Mouse (Mus musculus) heart, embryonic 15.5 days (tissue): ENCODE results near the gene Arhgap10. TPM values are rescaled to one million over a fixed set of nuclear protein-coding genes. Genes with fewer than 3 reads are reported as not detected.

Experiments used
- ATAC-seq: fragments of 200-750 bp; cut with Nextera tagmentation; replicated peaks from 2 replicates; pipeline ENCODE4 v1.8.0; 2017; ENCODE audit warnings: low read depth, moderate TSS enrichment; ENCODE audit not compliant: insufficient number of reproducible peaks, insufficient read depth, low FRiP score
- H3K27ac ChIP-seq: fragments of 300-500 bp; sonication (generic); 2 replicates; pipeline ENCODE4 v1.5.1; 2015; ENCODE audit warnings: mild to moderate bottlenecking, inconsistent platforms
- H3K27me3 ChIP-seq: fragments of 300-500 bp; sonication (generic); 2 replicates; pipeline ENCODE4 v1.6.1; 2015; ENCODE audit warnings: inconsistent platforms
- H3K36me3 ChIP-seq: fragments of 300-500 bp; sonication (generic); 2 replicates; pipeline ENCODE4 v1.6.1; 2015; ENCODE audit warnings: mild to moderate bottlenecking, inconsistent platforms
- H3K4me1 ChIP-seq: fragments of 300-500 bp; sonication (generic); replicated peaks from 2 replicates; pipeline ENCODE4 v1.6.1; 2015; ENCODE audit warnings: inconsistent platforms
- H3K4me2 ChIP-seq: fragments of 300-500 bp; sonication (generic); 2 replicates; pipeline ENCODE4 v1.6.1; 2015; ENCODE audit warnings: inconsistent platforms, mild to moderate bottlenecking, moderate library complexity
- H3K4me3 ChIP-seq: fragments of 300-500 bp; sonication (generic); 2 replicates; pipeline ENCODE4 v1.5.1; 2015; ENCODE audit warnings: mild to moderate bottlenecking, inconsistent platforms
- H3K9ac ChIP-seq: fragments of 300-500 bp; sonication (generic); 2 replicates; pipeline ENCODE4 v1.6.1; 2015; ENCODE audit warnings: mild to moderate bottlenecking, inconsistent platforms
- H3K9me3 ChIP-seq: fragments of 300-500 bp; sonication (generic); replicated peaks from 2 replicates; pipeline ENCODE4 v1.6.1; 2016; ENCODE audit warnings: inconsistent platforms
- WGBS: fragments of 180-500 bp; shearing (Covaris S2); methylation state at CpG from one replicate; pipeline ENCODE4 v1.1.7; 2015; ENCODE audit warnings: mixed read lengths; 5-methylcytosine and 5-hydroxymethylcytosine counted together
- polyA plus RNA-seq: library from polyadenylated mRNA; unstranded; fragments of >200 nt; fragmentation: Nextera tagmentation; extraction: Ambion mirVana; gene quantifications from 2 replicates; pipeline ENCODE4 v1.2.1, GENCODE M21; 2015

The Arhgap10 gene
- polyA plus RNA-seq, 1 experiment from 2014 or later, result 29.3 TPM

DNA sequence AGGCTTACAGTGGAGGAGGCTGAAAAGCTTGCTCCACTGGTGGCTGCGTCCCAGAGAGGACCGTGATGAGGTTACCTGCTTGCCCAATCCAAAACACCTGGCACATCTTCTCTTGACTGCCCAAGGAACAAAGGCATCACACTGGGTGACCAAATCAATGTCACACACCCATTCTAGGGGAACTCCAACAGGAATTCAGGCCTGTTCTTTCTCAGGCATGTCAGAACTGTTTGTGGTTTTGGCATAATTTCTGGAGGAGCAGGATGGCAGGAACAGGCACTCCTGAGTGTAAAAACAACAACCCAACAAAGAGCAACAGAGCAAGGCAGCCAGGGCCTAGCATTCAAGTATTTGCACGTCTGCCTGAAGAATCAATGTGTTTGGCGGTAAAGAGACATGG lies 59.2 kb downstream of the Arhgap10 start:
- ATAC-seq, result no peak
- Histone ChIP-seq H3K9ac (no peak overlapping the region), H3K27ac (no peak overlapping the region), H3K27me3 (no peaks in the 10 kb centered on the region), H3K4me1 (peaks cover 10% of the 10 kb centered on the region), H3K9me3 (no peaks in the 10 kb centered on the region), H3K4me3 (no peak overlapping the region), H3K36me3 (no peaks in the 10 kb centered on the region), H3K4me2 (no peak overlapping the region)
- 91% methylated on average over 4 of the region's 4 CpGs for WGBS

GRCm38 (mm10) chr8:77456263-77456662 lies 61.5 kb downstream of the Arhgap10 start:
- 92% methylated on average over 6 of the region's 6 CpGs for WGBS
- no peak overlapping the region for H3K9ac ChIP-seq
- no peak for ATAC-seq
- peaks cover 10% of the 10 kb centered on the region for H3K4me1 ChIP-seq
- no peaks in the 10 kb centered on the region for H3K9me3 ChIP-seq
- H3K4me3 ChIP-seq, result no peak overlapping the region
- no peaks in the 10 kb centered on the region for H3K36me3 ChIP-seq
- H3K27ac ChIP-seq, result peak overlapping the region; percentile 9; the same call in 1 of the 2 replicates
- H3K4me2 ChIP-seq, result no peak overlapping the region
- no peaks in the 10 kb centered on the region for H3K27me3 ChIP-seq

GRCm38 (mm10) chr8:77453836-77454235 lies 63.9 kb downstream of the Arhgap10 start:
- Histone ChIP-seq H3K4me3 (no peak overlapping the region), H3K27me3 (no peaks in the 10 kb centered on the region), H3K4me2 (no peak overlapping the region), H3K36me3 (peaks cover 17% of the 10 kb centered on the region), H3K27ac (no peak overlapping the region), H3K9ac (no peak overlapping the region), H3K9me3 (0 out of 2 replicates have a peak, but pooled peaks cover 6% of the 10 kb centered on the region), H3K4me1 (0 out of 2 replicates have a peak, but pooled peaks cover 4% of the 10 kb centered on the region)
- ATAC-seq, result no peak
- 82% methylated on average over 9 of the region's 9 CpGs for WGBS

DNA sequence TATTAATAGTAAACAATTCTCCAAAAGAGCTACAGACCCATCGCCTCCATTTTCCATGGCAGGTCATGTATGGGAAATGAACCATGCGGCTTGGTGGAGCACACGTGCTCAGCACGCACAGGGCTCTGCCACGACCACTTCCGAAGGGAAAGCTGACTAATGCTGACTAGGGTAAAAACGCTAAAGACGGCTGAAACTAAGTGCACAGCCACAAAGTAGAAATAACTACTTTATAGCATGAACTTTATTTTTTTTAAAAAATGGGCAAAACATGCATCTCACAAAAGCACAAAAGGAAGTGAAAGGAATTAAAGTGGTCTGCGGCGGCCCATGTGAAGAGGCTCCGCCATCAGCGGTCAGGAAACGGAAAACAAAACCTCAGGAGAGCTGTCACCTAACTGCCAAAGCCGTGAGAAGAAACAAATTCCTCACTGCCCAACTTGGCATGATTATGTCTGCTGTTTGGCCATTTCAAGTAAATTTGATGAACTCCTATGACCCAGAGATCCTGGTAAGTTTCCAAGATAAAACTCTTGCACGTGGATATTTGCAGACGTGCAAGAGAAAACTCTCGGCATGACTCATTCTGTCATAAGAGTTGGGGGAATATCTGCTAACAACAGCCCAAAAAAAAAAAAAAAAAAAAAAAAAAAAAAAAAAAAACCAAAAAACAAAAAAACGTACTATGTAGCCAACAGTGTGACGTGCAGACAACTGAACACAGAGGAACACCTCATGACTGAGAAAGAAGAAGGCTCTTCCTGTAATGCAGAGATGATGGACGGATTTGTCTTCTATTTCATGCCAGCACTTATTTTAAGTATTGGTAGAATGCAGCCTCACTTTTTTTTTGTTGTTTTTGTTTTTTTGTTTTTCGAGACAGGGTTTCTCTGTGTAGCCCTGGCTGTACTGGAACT lies 66.0 kb downstream of the Arhgap10 start:
- Histone ChIP-seq H3K4me2 (no peak overlapping the region), H3K4me3 (no peak overlapping the region), H3K4me1 (0 out of 2 replicates have a peak, but pooled peaks cover 4% of the 10 kb centered on the region), H3K9ac (no peak overlapping the region), H3K27ac (no peak overlapping the region), H3K27me3 (no peaks in the 10 kb centered on the region), H3K36me3 (peaks cover 28% of the 10 kb centered on the region), H3K9me3 (0 out of 2 replicates have a peak, but pooled peaks cover 6% of the 10 kb centered on the region)
- 84% methylated on average over 21 of the region's 21 CpGs for WGBS
- ATAC-seq, result no peak

DNA sequence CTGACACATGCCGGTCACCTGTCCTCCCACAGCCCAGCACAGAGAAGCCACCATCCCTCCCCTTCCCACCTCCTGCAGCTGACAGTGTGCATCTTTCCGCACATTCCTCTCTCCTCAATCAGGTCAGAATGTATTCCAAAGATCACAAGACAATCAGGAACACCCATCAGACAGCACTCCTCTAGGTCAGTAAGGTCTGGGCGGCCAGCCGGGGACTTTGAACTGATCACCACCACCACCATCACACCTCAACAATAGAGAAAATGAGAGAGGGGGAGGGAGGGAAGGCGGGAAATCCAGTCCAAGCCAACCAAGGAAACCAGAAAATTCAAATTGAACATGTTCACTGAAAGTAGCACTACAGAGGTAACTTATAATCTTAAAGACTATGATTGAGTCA lies 66.7 kb downstream of the Arhgap10 start:
- peaks cover 4% of the 10 kb centered on the region; the same call in 1 of the 2 replicates for H3K4me1 ChIP-seq
- peaks cover 28% of the 10 kb centered on the region for H3K36me3 ChIP-seq
- no peak overlapping the region for H3K4me3 ChIP-seq
- no peak overlapping the region for H3K4me2 ChIP-seq
- WGBS, result 76% methylated on average over 5 of the region's 5 CpGs
- 0 out of 2 replicates have a peak, but pooled peaks cover 6% of the 10 kb centered on the region for H3K9me3 ChIP-seq
- H3K27me3 ChIP-seq, result no peaks in the 10 kb centered on the region
- no peak overlapping the region for H3K9ac ChIP-seq
- no peak overlapping the region for H3K27ac ChIP-seq
- no peak for ATAC-seq

- Histone ChIP-seq H3K9ac (no peak overlapping the region), H3K27ac (no peak overlapping the region), H3K36me3 (peaks cover 28% of the 10 kb centered on the region), H3K4me1 (peaks cover 23% of the 10 kb centered on the region), H3K4me2 (no peak overlapping the region), H3K9me3 (0 out of 2 replicates have a peak, but pooled peaks cover 6% of the 10 kb centered on the region), H3K27me3 (no peaks in the 10 kb centered on the region), H3K4me3 (no peak overlapping the region)
- ATAC-seq, result no peak
- 93% methylated on average over 12 of the region's 12 CpGs for WGBS
These were observed 71.5 kb downstream of the Arhgap10 start for GRCm38 (mm10) chr8:77446294-77446693.

DNA sequence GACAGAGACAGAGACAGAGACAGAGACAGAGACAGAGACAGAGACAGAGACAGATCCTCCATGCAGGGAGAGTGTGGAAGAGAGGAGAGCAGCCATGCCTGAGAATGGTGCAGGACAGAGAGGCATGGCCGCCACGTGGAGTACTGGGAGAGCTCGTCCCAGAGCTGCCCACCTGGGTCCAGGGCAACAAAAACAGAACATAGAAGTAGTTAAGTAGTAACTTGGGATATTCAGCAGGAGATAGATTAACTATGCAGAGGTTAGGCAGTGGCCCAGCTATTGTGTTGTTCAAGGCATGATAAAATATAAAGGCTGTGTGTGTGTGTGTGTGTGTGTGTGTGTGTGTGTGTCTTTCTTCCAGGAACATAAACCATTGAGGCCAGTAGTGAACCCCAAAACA lies 72.1 kb downstream of the Arhgap10 start:
- Histone ChIP-seq H3K4me2 (no peak overlapping the region), H3K9me3 (0 out of 2 replicates have a peak, but pooled peaks cover 4% of the 10 kb centered on the region), H3K9ac (no peak overlapping the region), H3K27me3 (no peaks in the 10 kb centered on the region), H3K4me1 (peaks cover 23% of the 10 kb centered on the region), H3K36me3 (peaks cover 26% of the 10 kb centered on the region), H3K4me3 (no peak overlapping the region), H3K27ac (peak overlapping the region; percentile 65)
- WGBS, result 81% methylated on average over 3 of the region's 3 CpGs
- ATAC-seq, result no peak

DNA sequence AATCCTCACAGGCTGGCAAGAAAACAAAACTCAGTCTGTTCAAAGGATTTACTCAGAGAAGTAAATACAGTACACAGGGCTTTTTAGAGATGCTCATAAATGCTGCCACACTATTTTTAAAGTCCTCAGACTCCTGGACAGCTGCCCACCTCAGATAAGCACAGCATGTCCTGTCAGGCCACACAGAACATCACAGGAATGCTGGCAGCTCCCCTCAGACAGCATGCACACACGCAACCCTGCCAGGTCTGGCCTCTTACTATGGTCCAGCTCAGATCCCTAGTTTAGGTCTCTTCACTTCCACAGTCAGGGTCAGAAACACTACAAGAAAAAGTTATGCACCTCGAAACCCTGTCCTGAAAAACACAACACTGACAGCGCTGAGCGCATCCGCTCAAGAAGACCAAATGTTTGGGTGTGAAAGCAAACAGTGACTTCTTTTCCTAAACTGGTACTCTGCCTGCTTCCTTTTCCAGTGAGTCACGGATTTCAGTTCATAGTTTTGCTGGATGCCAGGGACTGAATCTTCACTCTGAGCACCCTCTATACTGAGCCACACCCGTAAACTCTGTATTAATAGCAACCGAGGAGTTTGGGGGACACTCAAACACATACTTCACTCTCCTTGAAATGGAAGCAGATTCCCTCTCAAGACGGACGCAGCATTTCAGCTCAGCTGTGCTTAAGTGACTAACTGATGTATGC lies 73.4 kb downstream of the Arhgap10 start:
- H3K4me3 ChIP-seq, result no peak overlapping the region
- ATAC-seq, result peak; percentile 87

GRCm38 (mm10) chr8:77442452-77442851 lies 75.3 kb downstream of the Arhgap10 start:
- no peak for ATAC-seq
- no peak overlapping the region for H3K4me3 ChIP-seq
- H3K27ac ChIP-seq, result no peak overlapping the region
- no peak overlapping the region for H3K4me2 ChIP-seq
- H3K9ac ChIP-seq, result no peak overlapping the region
- H3K27me3 ChIP-seq, result no peaks in the 10 kb centered on the region
- 71% methylated on average over 7 of the region's 7 CpGs for WGBS
- 0 out of 2 replicates have a peak, but pooled peaks cover 2% of the 10 kb centered on the region for H3K36me3 ChIP-seq
- H3K9me3 ChIP-seq, result no peaks in the 10 kb centered on the region
- peaks cover 44% of the 10 kb centered on the region for H3K4me1 ChIP-seq

More for the DNA sequence above, 73.4 kb downstream of the Arhgap10 start:
- 49% methylated on average over 10 of the region's 10 CpGs for WGBS
- no peak overlapping the region for H3K9ac ChIP-seq
- H3K27me3 ChIP-seq, result no peaks in the 10 kb centered on the region
- peak overlapping the region; percentile 94 for H3K27ac ChIP-seq
- H3K4me2 ChIP-seq, result peak overlapping the region; percentile 54
- H3K4me1 ChIP-seq, result peaks cover 29% of the 10 kb centered on the region
- peaks cover 12% of the 10 kb centered on the region for H3K36me3 ChIP-seq
- H3K9me3 ChIP-seq, result no peaks in the 10 kb centered on the region

- ATAC-seq, result no peak
- Histone ChIP-seq H3K4me2 (no peak overlapping the region), H3K27ac (no peak overlapping the region), H3K4me1 (peaks cover 59% of the 10 kb centered on the region), H3K9me3 (no peaks in the 10 kb centered on the region), H3K36me3 (no peaks in the 10 kb centered on the region), H3K9ac (no peak overlapping the region), H3K4me3 (no peak overlapping the region), H3K27me3 (no peaks in the 10 kb centered on the region)
- WGBS, result 79% methylated on average over 9 of the region's 9 CpGs
These were observed 76.8 kb downstream of the Arhgap10 start for GRCm38 (mm10) chr8:77440913-77441312.

GRCm38 (mm10) chr8:77440324-77440880 lies 77.4 kb downstream of the Arhgap10 start:
- 72% methylated on average over 6 of the region's 6 CpGs for WGBS
- no peak overlapping the region for H3K4me3 ChIP-seq
- H3K36me3 ChIP-seq, result no peaks in the 10 kb centered on the region
- H3K27ac ChIP-seq, result no peak overlapping the region
- H3K9me3 ChIP-seq, result no peaks in the 10 kb centered on the region
- no peak overlapping the region for H3K4me2 ChIP-seq
- H3K27me3 ChIP-seq, result no peaks in the 10 kb centered on the region
- peaks cover 61% of the 10 kb centered on the region for H3K4me1 ChIP-seq
- H3K9ac ChIP-seq, result no peak overlapping the region
- no peak for ATAC-seq
